Mouse (Mus musculus) liver, embryonic 16.5 days (tissue): ENCODE data around the gene Pdhx. TPM values are rescaled to one million over a fixed set of nuclear protein-coding genes. Genes with fewer than 3 reads are reported as not detected.

Experiments used
- ATAC-seq: fragments of 200-750 bp; cut with Nextera tagmentation; 2 replicates; pipeline ENCODE4 v1.8.0; 2017; ENCODE audit warnings: low read depth, mild to moderate bottlenecking, moderate number of reproducible peaks, moderate library complexity
- H3K27ac ChIP-seq: fragments of 300-500 bp; sonication (generic); 2 replicates; pipeline ENCODE4 v1.5.1; 2014; ENCODE audit warnings: mild to moderate bottlenecking, low read length
- H3K27me3 ChIP-seq: fragments of 300-500 bp; sonication (generic); 2 replicates; pipeline ENCODE4 v1.6.1; 2014; ENCODE audit warnings: low read depth, low read length, mixed read lengths; ENCODE audit not compliant: control insufficient read depth, insufficient read depth
- H3K36me3 ChIP-seq: fragments of 300-500 bp; sonication (generic); 2 replicates; pipeline ENCODE4 v1.6.1; 2014; ENCODE audit warnings: mild to moderate bottlenecking; ENCODE audit not compliant: control insufficient read depth, insufficient read depth
- H3K4me1 ChIP-seq: fragments of 300-500 bp; sonication (generic); 2 replicates; pipeline ENCODE4 v1.6.1; 2014; ENCODE audit warnings: low read depth, low read length, mixed read lengths; ENCODE audit not compliant: control insufficient read depth
- H3K4me2 ChIP-seq: fragments of 300-500 bp; sonication (generic); 2 replicates; pipeline ENCODE4 v1.6.1; 2014; ENCODE audit warnings: low read depth, low read length, mixed read lengths
- H3K4me3 ChIP-seq: fragments of 300-500 bp; sonication (generic); 2 replicates; pipeline ENCODE4 v1.5.1; 2014; ENCODE audit warnings: low read depth, mild to moderate bottlenecking, low read length
- H3K9ac ChIP-seq: fragments of 300-500 bp; sonication (generic); 2 replicates; pipeline ENCODE4 v1.6.1; 2014; ENCODE audit warnings: low read depth, low read length
- H3K9me3 ChIP-seq: fragments of 300-500 bp; sonication (generic); replicated peaks from 2 replicates; pipeline ENCODE4 v1.6.1; 2016; ENCODE audit warnings: low read length; ENCODE audit not compliant: control insufficient read depth
- WGBS: fragments of 180-500 bp; shearing (Covaris S2); extraction: QIAGEN DNeasy Blood & Tissue Kit; methylation state at CpG from one replicate; pipeline ENCODE4 v1.1.7; 2014; ENCODE audit not compliant: insufficient replicate concordance; 5-methylcytosine and 5-hydroxymethylcytosine counted together
- polyA plus RNA-seq: library from polyadenylated mRNA; unstranded; fragments of >200 nt; fragmentation: Nextera tagmentation; extraction: Ambion mirVana; gene quantifications from 2 replicates; pipeline ENCODE4 v1.2.1, GENCODE M21; 2015

Pdhx gene
- polyA plus RNA-seq, 1 experiment from 2014 or later, result 18.0 TPM

DNA sequence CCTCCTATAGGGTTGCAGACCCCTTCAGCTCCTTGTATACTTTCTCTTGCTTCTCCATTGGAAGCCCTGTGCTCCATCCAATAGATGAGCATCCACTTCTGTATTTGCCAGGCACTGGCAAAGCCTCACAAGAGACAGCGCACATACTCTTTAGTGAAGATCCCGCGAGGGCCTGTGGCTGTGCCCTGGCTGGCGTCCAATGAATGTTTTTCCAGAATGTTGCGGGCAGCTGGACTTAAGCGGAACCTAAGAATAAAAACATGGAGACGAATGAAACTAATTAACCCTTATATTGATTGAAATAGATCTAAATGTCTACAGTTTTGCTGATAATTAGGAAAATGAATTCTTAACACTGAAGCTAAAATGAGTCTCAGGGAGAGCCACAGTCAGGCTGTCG is 32.4 kb downstream of the Pdhx start:
- no peak overlapping the region for H3K27ac ChIP-seq
- no peaks in the 10 kb centered on the region; the same call in 1 of the 2 replicates for H3K36me3 ChIP-seq
- H3K4me2 ChIP-seq, result no peak overlapping the region
- H3K4me1 ChIP-seq, result no peaks in the 10 kb centered on the region
- no peak for ATAC-seq
- no peak overlapping the region for H3K9ac ChIP-seq
- H3K9me3 ChIP-seq, result no peaks in the 10 kb centered on the region
- H3K4me3 ChIP-seq, result no peak overlapping the region
- H3K27me3 ChIP-seq, result no peaks in the 10 kb centered on the region
- 84% methylated on average over 8 of the region's 8 CpGs for WGBS

DNA sequence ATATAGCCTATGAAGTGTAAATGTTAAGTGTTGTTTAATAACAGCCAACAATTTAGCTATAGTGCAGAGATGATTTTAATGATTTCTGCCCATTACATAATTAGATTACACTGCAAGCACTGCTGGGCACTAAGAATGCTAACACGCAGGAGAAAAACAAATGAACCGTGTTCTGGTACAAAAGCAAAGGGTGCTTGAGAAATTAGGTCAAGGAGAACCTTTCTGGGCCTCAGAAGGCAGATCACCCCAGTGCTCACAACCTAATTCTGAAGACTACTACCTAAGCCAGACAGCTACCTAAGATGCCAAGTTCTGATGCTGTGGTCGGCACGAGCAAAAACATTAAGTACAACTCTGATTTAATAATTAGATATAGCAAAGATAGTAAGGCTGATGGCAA is 35.5 kb downstream of the Pdhx start:
- WGBS, result 80% methylated on average over 4 of the region's 4 CpGs
- H3K9ac ChIP-seq, result no peak overlapping the region

DNA sequence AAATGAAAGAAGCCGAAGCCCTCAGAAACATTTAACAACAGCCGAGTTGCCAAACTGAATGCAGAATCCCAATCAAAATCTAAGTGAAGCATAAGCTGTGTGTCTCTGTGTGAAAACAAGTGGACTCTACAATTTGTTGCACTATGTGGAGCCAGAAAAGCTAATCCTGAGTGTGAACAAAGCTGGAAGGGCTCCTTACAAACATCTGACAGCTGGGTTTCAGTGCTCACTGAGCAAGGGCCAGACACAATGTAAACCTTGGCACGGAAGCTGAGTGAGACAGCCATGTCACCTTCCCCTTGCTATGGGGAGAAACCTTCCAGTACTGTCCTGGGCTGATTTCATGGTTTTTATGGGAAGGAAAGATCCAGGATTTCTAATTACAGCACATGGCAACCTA is 50.6 kb downstream of the Pdhx start:
- H3K4me1 ChIP-seq, result peaks cover 4% of the 10 kb centered on the region
- H3K9ac ChIP-seq, result no peak overlapping the region
- no peak overlapping the region for H3K4me3 ChIP-seq
- no peaks in the 10 kb centered on the region for H3K9me3 ChIP-seq
- H3K27me3 ChIP-seq, result no peaks in the 10 kb centered on the region
- H3K27ac ChIP-seq, result no peak overlapping the region
- ATAC-seq, result no peak
- H3K36me3 ChIP-seq, result no peaks in the 10 kb centered on the region
- H3K4me2 ChIP-seq, result no peak overlapping the region
- 87% methylated on average over 3 of the region's 3 CpGs for WGBS

More for the DNA sequence above, 35.5 kb downstream of the Pdhx start:
- Histone ChIP-seq H3K36me3 (no peaks in the 10 kb centered on the region; the same call in 1 of the 2 replicates), H3K4me2 (no peak overlapping the region), H3K27me3 (no peaks in the 10 kb centered on the region), H3K27ac (no peak overlapping the region), H3K4me1 (no peaks in the 10 kb centered on the region), H3K9me3 (no peaks in the 10 kb centered on the region), H3K4me3 (no peak overlapping the region)
- ATAC-seq, result no peak

DNA sequence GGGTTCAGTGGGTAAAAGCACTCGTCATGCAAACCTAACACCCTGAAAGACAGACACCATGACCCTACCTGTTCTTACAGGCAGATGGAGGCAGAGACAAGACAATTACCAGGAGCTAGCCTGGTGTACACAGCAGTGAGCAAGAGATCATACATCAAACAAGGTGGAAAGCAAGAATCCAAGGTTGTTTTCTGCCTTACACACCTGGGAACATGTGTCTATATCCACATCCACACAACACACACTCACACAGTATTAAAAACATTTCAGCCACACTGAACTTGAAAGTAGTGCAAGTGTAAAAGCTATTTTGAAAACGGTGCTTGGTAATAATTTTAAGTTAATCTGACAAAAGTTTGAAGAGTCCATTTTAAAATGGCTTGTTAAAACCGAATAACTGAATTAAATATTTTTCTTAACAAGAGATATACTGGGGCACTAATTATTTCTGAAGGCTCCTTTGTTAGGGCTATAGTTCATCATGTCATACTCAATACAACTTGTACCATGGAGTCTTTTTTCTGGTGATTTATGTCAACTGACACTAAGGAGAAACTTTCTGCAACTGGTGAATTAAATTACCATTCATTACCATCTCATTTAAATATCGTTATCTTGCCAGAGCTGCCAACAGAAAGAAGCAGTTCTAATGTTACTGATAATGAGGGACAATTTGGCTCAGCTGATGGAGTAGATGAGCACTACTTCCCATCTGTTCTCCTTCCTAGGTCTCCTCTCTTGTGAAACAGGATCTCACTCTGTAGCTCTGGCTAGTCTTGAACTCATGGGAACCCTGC is 52.9 kb downstream of the Pdhx start:
- no peaks in the 10 kb centered on the region for H3K9me3 ChIP-seq
- H3K27me3 ChIP-seq, result no peaks in the 10 kb centered on the region
- no peak overlapping the region for H3K27ac ChIP-seq
- WGBS, result 72% methylated on average over 4 of the region's 4 CpGs
- no peak overlapping the region for H3K4me3 ChIP-seq
- no peak overlapping the region for H3K4me2 ChIP-seq
- peaks cover 10% of the 10 kb centered on the region for H3K4me1 ChIP-seq
- ATAC-seq, result no peak
- no peaks in the 10 kb centered on the region for H3K36me3 ChIP-seq
- no peak overlapping the region for H3K9ac ChIP-seq

DNA sequence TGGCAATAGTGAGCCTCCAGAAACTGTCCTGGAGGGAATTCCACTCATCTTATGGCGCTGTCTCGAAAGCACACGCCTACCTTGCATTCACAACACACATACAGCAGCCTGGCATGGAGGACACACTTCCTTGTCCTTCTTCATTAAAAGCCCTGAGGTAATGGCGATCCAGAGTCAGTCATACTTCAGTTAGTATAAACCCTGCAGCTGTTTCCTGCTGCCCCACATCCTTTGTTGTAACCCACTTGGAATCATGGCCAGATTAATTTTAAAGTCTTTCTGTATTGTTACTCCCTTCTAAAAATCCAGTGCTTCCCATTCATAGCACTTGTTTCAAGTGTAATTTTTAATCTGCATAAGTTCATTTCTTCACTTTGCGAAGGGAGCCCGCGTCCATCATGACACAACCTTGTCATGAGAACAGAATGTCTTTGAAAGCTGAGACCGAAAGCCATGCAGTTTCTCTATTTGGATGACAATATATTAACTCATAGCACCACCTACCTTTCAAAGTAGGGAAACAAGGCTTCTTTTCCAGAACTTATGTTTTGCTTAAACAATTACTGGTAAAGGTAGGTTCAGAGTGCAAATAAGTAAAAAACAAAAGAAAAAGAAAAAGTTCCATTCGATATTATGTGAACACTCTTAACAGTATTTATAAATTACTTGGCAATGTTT is 54.4 kb downstream of the Pdhx start:
- Histone ChIP-seq H3K9ac (no peak overlapping the region), H3K9me3 (no peaks in the 10 kb centered on the region), H3K36me3 (no peaks in the 10 kb centered on the region), H3K27me3 (no peaks in the 10 kb centered on the region), H3K4me3 (no peak overlapping the region), H3K27ac (no peak overlapping the region), H3K4me2 (no peak overlapping the region), H3K4me1 (peaks cover 10% of the 10 kb centered on the region)
- ATAC-seq, result no peak
- WGBS, result 63% methylated on average over 9 of the region's 9 CpGs

DNA sequence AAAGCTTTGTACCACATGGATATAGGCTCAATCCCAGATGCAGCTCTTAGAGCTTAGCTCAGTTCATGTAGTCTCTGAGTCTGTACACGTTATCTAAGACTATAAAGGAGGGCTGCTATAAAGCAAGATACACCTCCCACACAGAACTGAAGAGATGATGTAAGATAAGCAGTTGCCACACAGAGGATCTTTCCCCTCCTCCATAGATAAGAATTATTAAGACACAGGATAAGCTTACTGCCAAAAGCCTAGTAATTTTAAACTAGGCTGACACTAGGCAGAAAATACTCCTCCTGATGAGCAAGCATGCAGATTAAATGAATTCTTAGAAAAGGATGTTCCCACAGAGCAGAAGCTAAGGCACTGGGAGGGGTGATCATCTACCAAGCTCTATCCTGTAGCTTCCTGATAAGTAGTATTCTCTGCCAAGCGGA is 55.9 kb downstream of the Pdhx start:
- WGBS, result 18% methylated on average over 2 of the region's 2 CpGs
- Histone ChIP-seq H3K9ac (no peak overlapping the region), H3K9me3 (no peaks in the 10 kb centered on the region), H3K4me1 (peaks cover 10% of the 10 kb centered on the region), H3K4me2 (no peak overlapping the region), H3K36me3 (no peaks in the 10 kb centered on the region), H3K27ac (no peak overlapping the region), H3K27me3 (no peaks in the 10 kb centered on the region), H3K4me3 (no peak overlapping the region)
- ATAC-seq, result peak; percentile 74

DNA sequence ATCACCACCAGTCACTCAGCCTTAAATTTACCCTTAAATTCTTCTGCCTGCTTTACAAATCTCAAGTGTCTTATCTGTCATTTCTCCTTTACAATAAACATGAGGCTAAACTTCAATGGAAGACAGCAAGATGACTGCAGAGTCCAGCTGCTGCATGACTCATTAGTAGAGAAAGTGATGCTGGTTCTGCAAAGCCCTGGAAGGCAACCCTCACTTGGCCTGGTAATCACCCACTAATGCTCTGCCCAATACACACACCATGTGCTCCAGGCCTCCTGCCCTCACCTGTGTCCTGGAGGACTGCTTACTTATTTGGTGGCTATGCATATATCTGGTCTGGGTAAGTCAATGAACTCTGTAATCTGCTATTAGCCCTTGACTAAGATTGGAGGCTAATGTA is 57.2 kb downstream of the Pdhx start:
- H3K4me3 ChIP-seq, result no peak overlapping the region
- ATAC-seq, result no peak

DNA sequence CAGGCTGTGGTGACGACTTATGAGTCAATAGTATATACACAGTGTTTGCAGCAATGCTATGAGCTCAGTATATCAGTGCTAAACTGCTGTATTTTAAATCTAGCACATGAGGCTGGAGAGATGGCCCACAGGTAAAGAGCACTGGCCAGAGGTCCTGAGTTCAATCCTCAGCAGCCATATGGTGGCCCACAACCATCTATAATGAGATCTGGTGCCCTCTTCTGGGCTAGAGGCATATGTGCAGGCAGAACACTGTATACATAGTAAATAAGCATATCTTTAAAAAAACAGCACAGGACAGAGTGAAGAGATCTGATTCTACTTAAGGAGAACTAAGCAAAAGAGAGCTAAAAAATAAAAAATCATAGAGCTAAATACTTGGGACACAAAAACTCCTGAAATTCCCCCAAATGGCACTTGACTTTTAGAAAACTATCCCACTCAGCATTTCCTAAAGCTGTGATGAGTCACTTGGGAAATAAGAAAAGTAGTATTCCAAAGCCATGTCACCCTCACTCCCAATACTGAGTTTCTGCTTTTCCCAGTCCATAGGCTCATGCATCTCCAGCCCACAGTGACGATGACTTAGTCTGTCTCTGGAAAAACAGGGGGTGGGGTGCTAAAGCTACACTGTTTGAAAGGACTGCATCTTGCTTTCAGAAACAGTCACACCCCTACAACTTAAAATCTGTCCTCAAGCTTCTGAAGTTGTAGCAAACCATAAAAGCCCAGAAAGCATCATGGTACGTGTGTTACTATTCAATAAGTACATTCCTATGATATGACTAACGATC is 60.3 kb downstream of the Pdhx start:
- no peak for ATAC-seq
- H3K27me3 ChIP-seq, result no peaks in the 10 kb centered on the region
- H3K36me3 ChIP-seq, result no peaks in the 10 kb centered on the region
- H3K27ac ChIP-seq, result no peak overlapping the region
- no peak overlapping the region for H3K9ac ChIP-seq
- WGBS, result 75% methylated on average over 4 of the region's 4 CpGs
- H3K4me3 ChIP-seq, result no peak overlapping the region
- H3K4me1 ChIP-seq, result peaks cover 7% of the 10 kb centered on the region
- no peaks in the 10 kb centered on the region for H3K9me3 ChIP-seq
- H3K4me2 ChIP-seq, result no peak overlapping the region

More for the DNA sequence above, 57.2 kb downstream of the Pdhx start:
- H3K4me2 ChIP-seq, result no peak overlapping the region
- H3K9me3 ChIP-seq, result no peaks in the 10 kb centered on the region
- H3K27me3 ChIP-seq, result no peaks in the 10 kb centered on the region
- no peak overlapping the region for H3K9ac ChIP-seq
- peaks cover 10% of the 10 kb centered on the region for H3K4me1 ChIP-seq
- no peak overlapping the region for H3K27ac ChIP-seq
- H3K36me3 ChIP-seq, result no peaks in the 10 kb centered on the region

DNA sequence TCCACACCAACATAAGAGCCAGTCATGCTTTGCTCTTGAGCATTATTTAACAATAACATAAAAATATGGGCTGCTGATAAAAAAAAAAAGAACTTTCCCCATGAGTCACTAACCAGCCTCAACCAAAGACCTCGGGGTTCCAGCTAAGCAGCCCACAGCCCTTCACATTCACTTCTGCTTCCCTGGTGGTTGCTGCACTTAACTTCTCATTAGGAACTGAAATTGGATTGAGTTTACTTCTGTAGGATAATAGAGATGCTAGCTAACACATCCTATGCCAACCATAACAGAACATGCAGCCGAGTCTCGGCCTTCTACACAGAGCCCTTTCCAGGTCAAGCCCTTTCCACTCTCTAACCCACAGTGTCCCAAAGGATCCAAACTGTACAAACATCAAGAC is 65.1 kb downstream of the Pdhx start:
- Histone ChIP-seq H3K4me2 (no peak overlapping the region), H3K27ac (no peak overlapping the region), H3K27me3 (no peaks in the 10 kb centered on the region), H3K4me1 (no peaks in the 10 kb centered on the region), H3K9me3 (no peaks in the 10 kb centered on the region), H3K4me3 (no peak overlapping the region), H3K36me3 (no peaks in the 10 kb centered on the region), H3K9ac (no peak overlapping the region)
- WGBS, result 62% methylated on average over 3 of the region's 3 CpGs
- no peak for ATAC-seq
